Mouse (Mus musculus) spleen, embryonic (tissue): ENCODE measurements around the gene Rps21.

Source experiments
- CTCF ChIA-PET: fragments of 350-600 bp; sonication (Branson Sonifier 250); formaldehyde crosslinking; loops from one replicate; lab custom pipeline; 2022; lab: Charles Lee

Rps21 gene

GRCm38 (mm10) chr2:180289440-180290108 is 32.4 kb downstream of the Rps21 start, which contains the start of gene Rbbp8nl:
Gene Rbbp8nl, minus strand, starts transcription at chr2:180289879.
- CTCF ChIA-PET = no interaction called here

GRCm38 (mm10) chr2:180290503-180290902 is 33.3 kb downstream of the Rps21 start:
- CTCF ChIA-PET = no interaction called here

GRCm38 (mm10) chr2:180291566-180291965 is 34.4 kb downstream of the Rps21 start:
- CTCF ChIA-PET = no interaction called here

GRCm38 (mm10) chr2:180292026-180292425 is 34.8 kb downstream of the Rps21 start:
- CTCF ChIA-PET = interaction anchor here (0.7 kb wide), 1 partner anchor 428 kb away, joined by 4 read pairs; no protein-coding TSS in a partner anchor

- CTCF ChIA-PET = no interaction called here
These were observed 35.7 kb downstream of the Rps21 start for GRCm38 (mm10) chr2:180292906-180293305.

- CTCF ChIA-PET = no interaction called here
These were observed 43.1 kb downstream of the Rps21 start for GRCm38 (mm10) chr2:180300252-180300651.

GRCm38 (mm10) chr2:180300771-180301170 is 43.6 kb downstream of the Rps21 start:
- CTCF ChIA-PET = no interaction called here

- CTCF ChIA-PET = no interaction called here
These were observed 45.0 kb downstream of the Rps21 start for GRCm38 (mm10) chr2:180302201-180302600.

- CTCF ChIA-PET = no interaction called here
These were observed 46.3 kb downstream of the Rps21 start for GRCm38 (mm10) chr2:180303468-180303867.

GRCm38 (mm10) chr2:180304554-180304953 is 47.4 kb downstream of the Rps21 start:
- CTCF ChIA-PET = no interaction called here

GRCm38 (mm10) chr2:180305490-180305889 is 48.3 kb downstream of the Rps21 start:
- CTCF ChIA-PET = interaction anchor here (0.6 kb wide), 1 partner anchor 168 kb away, joined by 10 read pairs; no protein-coding TSS in a partner anchor

GRCm38 (mm10) chr2:180306009-180306408 is 48.8 kb downstream of the Rps21 start:
- CTCF ChIA-PET = interaction anchor here (0.6 kb wide), 1 partner anchor 167 kb away, joined by 10 read pairs; no protein-coding TSS in a partner anchor

GRCm38 (mm10) chr2:180306423-180307168 is 49.4 kb downstream of the Rps21 start:
- CTCF ChIA-PET = no interaction called here

- CTCF ChIA-PET = no interaction called here
These were observed 50.5 kb downstream of the Rps21 start for GRCm38 (mm10) chr2:180307680-180308079.
